Mouse (Mus musculus) embryo, embryonic 9.5 days (tissue): ENCODE measurements at regions not wholly inside any gene's neighbourhood (a gene's known extent, or its start where the extent isn't known, plus 50 kb on each side); places are given as distances from the start of the nearest gene placed in this dataset.

Experiments
- DNase-seq: peaks from one replicate; pipeline ENCODE4 v3.0.0-alpha.2; 2017; ENCODE audit errors: extremely low spot score

DNA sequence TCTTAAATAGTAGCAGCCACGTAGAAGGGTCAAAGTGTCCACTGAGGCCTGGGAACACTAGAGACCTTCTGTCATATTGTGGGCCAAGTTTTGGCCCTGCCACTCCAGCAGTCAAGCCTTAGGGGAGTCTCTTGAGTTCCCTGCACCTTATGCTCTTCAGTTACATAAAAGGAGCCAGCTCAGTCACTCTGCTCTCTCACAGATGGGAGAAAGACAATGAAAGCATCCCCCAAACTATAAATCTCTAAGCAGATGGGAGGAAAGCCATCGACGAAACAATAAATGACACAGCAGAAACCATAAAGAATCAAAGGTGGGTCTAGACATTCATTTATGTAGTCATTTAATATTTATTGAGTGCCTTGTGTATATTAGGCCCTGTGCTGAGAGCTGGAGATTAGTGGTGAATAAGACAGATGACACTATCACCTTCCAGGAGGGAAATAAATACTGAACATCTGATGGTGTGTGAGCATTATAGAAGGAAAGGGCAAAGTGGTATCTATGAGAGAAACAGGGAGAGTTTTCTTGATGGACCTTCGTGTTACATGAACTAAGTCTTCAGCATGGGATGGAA lies 137.5 kb upstream of the Synpr start:
- no peak for DNase-seq

DNA sequence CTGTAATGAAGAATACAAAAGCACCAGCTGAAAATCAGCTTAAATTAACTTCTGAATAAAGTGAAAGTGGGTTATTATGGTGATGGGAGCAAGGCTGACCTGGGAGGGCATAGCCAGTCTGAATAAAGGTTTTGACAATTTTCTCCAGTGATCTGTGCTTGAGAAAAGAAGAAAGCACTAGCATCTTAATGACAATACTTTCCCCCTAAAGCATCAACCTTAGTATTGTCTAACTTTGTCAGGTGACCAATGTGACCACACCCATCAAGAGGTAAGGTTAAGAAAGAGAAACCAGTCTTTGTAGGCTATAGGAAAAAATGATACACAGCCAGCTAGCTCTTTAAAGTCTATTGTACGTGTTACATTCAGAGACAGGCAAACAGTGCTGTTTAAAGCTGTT lies 135.0 kb upstream of the Synpr start:
- no peak for DNase-seq

DNA sequence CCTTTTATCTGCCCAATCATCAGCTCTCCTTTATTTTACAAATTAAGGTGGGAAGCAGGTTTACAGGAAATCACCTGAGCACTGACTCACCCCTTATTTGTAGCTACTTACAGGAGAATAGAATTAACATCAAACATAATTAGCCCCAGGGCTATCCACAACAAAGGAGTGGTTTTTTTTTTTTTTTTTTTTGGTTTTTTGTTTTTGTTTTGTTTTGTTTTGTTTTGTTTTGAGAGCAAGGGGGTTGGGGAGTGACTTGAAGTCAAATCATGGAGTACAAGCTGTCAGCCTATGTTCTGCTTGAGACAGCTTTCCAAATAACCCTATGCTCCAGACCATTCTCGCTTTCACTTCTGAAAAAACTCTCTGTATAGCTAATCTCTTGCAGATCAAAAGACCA lies 132.9 kb upstream of the Synpr start:
- DNase-seq: no peak

DNA sequence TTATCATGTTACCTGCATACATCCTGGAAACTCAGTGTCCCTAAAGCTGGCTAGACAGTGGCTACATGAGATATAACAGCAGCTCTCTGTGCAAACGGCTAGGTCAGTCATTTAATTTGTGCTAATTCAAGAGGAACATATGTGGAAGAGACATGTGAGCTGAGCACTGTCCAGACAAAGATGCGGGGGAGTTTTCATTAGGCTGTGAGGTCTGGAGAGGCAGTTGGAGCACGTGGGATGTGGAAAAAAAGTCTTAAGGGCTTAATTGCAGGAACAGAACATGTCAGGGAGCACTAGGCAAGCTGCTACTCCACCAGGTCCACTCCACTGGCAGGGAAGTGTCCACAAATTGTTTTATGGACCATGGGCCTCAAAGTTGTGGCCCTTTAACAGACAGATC lies 108.4 kb upstream of the Synpr start:
- DNase-seq: no peak

DNA sequence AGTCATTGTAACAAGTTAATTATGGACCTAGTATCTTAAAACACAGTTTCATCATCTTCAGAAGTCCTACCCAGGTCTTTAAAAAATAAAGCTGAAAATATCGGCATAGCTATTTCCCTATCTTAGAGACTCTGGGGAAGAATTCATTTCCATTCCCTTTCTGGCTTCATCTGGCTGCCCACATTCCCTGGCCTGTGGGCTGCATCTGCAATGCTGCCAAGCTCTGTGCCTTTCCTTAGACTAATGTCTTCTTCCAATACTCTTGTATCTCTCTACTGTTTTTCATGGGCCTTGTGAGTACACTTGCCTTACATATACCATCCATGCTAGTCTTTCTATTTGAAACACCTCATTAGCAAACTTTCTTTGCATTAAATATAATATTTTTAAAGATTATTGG lies 106.7 kb upstream of the Synpr start:
- DNase-seq: no peak

DNA sequence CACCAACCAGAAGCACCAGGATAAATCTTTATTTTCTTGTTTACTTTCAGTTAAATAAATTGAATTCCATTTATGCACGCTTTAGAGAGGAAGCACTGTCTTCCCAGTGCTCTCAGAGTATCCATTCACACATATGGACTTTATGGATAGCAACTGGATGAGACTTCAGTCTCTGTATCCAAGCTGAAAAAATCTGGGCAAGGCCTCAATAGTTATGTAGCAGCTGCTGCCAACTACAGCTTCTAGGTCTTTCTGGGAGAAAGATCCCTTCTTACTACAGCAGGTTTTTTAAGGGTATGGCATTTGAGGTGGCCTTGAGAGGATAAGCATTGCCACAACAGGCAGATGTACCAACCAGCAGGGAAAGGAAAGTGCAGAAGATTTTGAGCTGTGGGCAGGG lies 93.8 kb upstream of the Synpr start:
- DNase-seq: no peak

DNA sequence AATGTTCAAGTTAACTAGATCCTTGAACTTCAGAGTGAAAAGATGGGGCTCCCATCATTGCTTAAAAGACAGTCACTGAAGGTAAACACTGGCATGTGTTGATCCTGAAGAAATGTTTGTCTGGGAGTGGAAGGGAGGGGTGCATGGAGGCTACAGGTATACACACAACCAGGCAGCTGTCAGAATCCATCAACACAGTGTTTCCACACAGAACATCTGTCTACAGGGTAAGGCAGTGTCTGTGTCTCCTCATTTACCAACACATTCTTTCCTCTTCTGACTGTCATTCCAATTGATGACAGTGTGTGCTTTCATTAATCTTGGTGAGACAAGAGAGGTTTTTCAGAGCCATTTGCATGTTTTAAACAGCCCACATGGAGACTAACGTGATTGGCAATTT lies 91.8 kb upstream of the Synpr start:
- DNase-seq: no peak

DNA sequence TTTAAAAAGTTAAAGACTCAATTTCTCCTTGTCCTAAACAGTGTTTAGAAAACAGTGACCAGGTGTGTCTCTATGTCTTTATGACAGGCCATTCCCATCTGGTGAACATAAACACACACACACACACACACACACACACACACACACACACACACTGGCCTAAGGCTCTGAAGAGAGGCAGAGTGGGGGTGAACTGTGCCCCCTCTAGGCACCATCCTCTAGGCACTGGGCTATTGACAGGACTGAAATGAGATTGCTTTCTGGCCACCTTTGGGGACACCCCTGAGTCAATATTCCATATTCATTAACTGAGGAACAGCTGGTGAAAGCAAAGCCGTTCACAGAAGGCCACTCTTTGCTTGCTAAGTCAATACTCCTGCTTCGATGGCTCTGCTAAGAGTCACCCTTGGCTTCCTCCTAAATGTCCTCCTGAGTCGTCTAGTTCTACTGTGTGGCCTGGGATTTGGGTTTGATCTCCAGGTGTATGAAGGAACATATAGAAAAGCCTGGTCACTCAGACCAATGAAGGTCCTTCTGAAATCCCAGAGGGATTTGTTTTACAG lies 87.2 kb upstream of the Synpr start:
- DNase-seq: no peak

DNA sequence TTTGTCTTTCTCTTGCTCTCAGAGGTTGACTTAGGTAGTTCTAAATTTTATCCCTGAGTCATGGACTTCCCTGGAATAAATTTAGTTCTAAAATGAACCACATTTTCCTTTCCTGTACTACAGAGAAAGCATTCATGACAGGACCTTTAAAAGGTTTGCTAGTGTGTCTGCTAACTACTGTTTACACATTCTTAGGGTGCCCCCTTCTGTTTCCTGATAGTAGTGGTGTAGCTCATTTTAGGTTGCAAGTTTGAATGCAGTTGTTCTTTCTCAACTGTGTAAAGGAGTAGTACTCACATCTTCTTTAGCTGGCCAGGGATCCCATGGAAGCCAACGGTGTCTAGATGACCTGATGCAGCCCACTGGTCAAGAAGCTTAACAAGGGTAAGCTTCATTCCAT lies 86.1 kb upstream of the Synpr start:
- peak; percentile 31 for DNase-seq

DNA sequence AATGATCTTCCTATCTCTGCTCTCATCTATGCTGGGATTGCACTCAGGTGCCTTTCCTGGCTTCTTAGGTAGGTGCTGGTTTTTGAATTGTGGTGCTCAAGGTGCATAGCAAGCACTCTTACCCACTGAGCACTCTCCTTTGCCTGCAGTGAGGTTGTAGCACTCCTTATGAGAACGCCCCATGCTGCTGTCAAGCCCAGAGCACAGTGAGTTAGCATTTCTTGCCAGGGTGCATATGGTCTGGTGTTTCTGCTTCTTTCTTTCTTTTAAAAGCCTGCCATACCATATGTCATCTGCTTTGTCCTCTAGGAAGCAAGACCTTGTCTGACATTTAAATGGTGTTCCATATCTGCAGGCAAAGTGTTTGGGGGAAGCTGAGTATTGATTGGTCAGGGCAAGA lies 71.9 kb upstream of the Synpr start:
- no peak for DNase-seq
